In genomic region chr4:125703310-125703690, GRCm38 (mm10) we compare ENCODE assay signal across 9 mouse cellular contexts.
DNase-seq lines count a peak whose midpoint lies in the region; ATAC-seq and TF ChIP-seq lines count a peak whose summit lies in the region.
"Had no signal": no experiment of that assay in that cellular context is flagged by ENCODE, and none has a peak within 500 bp of the region (broad histone marks: within the 10 kb centered on the region; RNA-seq: fewer than 3 reads in every experiment).

No protein-coding gene starts in this region.

- H3K27me3 ChIP-seq in CH12.LX (replicated peaks) = peaks cover 96% of the 10 kb centered on the region
- peaks cover 10% of the 10 kb centered on the region for H3K27me3 ChIP-seq in heart, embryonic 15.5 days
- no peaks in the 10 kb centered on the region for H3K27me3 ChIP-seq in midbrain, postnatal 0 days (ENCODE audit: insufficient read depth, low read length)

- dilution Hi-C loops in CH12.LX (cut with MboI; ENCODE audit: extremely low pct_ligation_motif_present, extremely low pct_unique_long_range_greater_than_20kb, low sequenced_read_pairs) = no loop called here

- H3K79me2 ChIP-seq in CH12.LX (replicated peaks; ENCODE audit: control insufficient read depth, extremely low read depth, insufficient read depth, poor library complexity, severe bottlenecking) = no peaks in the 10 kb centered on the region

- TF ChIP-seq POLR2A in CH12.LX (IDR thresholded peaks at IDR 0.05; ENCODE audit: low read depth, low read length) = no peak

- peak; percentile 15; the same call in 1 of the 2 replicates for ATAC-seq in heart, embryonic 15.5 days (replicated peaks; ENCODE audit: insufficient number of reproducible peaks, insufficient read depth, low FRiP score, low read depth)
- peak; percentile 21; the same call in 1 of the 2 replicates for ATAC-seq in midbrain, postnatal 0 days (ENCODE audit: low FRiP score)
- ATAC-seq in erythroid progenitor cell, adult 5-6 weeks (replicated peaks; ENCODE audit: low FRiP score, poor library complexity, severe bottlenecking) = no peak

- in situ Hi-C loops in CH12.LX (cut with MboI; ENCODE audit: low pct_ligation_motif_present, low pct_unique_long_range_greater_than_20kb, low sequenced_read_pairs) = no loop called here

- H3K9me3 ChIP-seq in CH12.LX (replicated peaks; ENCODE audit: low read length) = no peaks in the 10 kb centered on the region
- H3K9me3 ChIP-seq in heart, embryonic 15.5 days (replicated peaks) = no peaks in the 10 kb centered on the region
- H3K9me3 ChIP-seq in midbrain, postnatal 0 days (ENCODE audit: low read length) = no peaks in the 10 kb centered on the region
- H3K9me3 ChIP-seq: megakaryocyte, embryonic 14.5 days had no signal

- no peaks in the 10 kb centered on the region for H3K4me1 ChIP-seq in CH12.LX (ENCODE audit: control insufficient read depth in 1 of 2, insufficient read depth in 2 of 2)
- H3K4me1 ChIP-seq in heart, embryonic 15.5 days (replicated peaks) = peaks cover 16% of the 10 kb centered on the region
- H3K4me1 ChIP-seq in midbrain, postnatal 0 days (ENCODE audit: insufficient read depth, low read length) = no peaks in the 10 kb centered on the region; the same call in 1 of the 2 replicates
- H3K4me1 ChIP-seq: megakaryocyte, embryonic 14.5 days had no signal

- TF ChIP-seq EP300 in CH12.LX (IDR thresholded peaks at IDR 0.05; ENCODE audit: low read length) = no peak

- H3K27ac ChIP-seq in CH12.LX (ENCODE audit: insufficient read depth, low read depth) = no peak overlapping the region
- H3K27ac ChIP-seq in heart, embryonic 15.5 days = peak overlapping the region; percentile 65
- H3K27ac ChIP-seq in layer of hippocampus, adult 2 months = peak overlapping the region; percentile 90
- H3K27ac ChIP-seq in midbrain, postnatal 0 days (ENCODE audit: low read depth, low read length) = no peak overlapping the region

- peak; percentile 23 for TF ChIP-seq RAD21 in CH12.LX (IDR thresholded peaks at IDR 0.05; ENCODE audit: low read depth, low read length)

- no peak overlapping the region for H3K4me2 ChIP-seq in CH12.LX (ENCODE audit: insufficient read depth, low read depth, poor library complexity, severe bottlenecking)
- H3K4me2 ChIP-seq in heart, embryonic 15.5 days = no peak overlapping the region
- no peak overlapping the region for H3K4me2 ChIP-seq in midbrain, postnatal 0 days (ENCODE audit: low read depth, low read length, poor library complexity, severe bottlenecking)

- H3K4me3 ChIP-seq in CH12.LX (replicated peaks in 1 of 3; ENCODE audit: low read depth in 2 of 3, low read length in 2 of 3, poor library complexity in 1 of 3) = no peak overlapping the region
- no peak overlapping the region for H3K4me3 ChIP-seq in heart, embryonic 15.5 days
- no peak overlapping the region for H3K4me3 ChIP-seq in layer of hippocampus, adult 2 months
- no peak overlapping the region for H3K4me3 ChIP-seq in midbrain, postnatal 0 days (ENCODE audit: low read depth, low read length)
- H3K4me3 ChIP-seq: megakaryocyte, embryonic 14.5 days had no signal

- 26% methylated on average over 4 of the region's 4 CpGs for WGBS in heart, embryonic 15.5 days
- WGBS in midbrain, postnatal 0 days = 26% methylated on average over 4 of the region's 4 CpGs

- no peak overlapping the region for H3K9ac ChIP-seq in CH12.LX (ENCODE audit: insufficient read depth, low read depth)
- no peak overlapping the region for H3K9ac ChIP-seq in heart, embryonic 15.5 days
- no peak overlapping the region for H3K9ac ChIP-seq in midbrain, postnatal 0 days (replicated peaks; ENCODE audit: low read length, poor library complexity, severe bottlenecking)

- H3K36me3 ChIP-seq in CH12.LX (replicated peaks in 1 of 2; ENCODE audit: control insufficient read depth in 1 of 2, insufficient read depth in 1 of 2, low read length in 1 of 2) = no peaks in the 10 kb centered on the region
- H3K36me3 ChIP-seq in heart, embryonic 15.5 days = no peaks in the 10 kb centered on the region
- H3K36me3 ChIP-seq in midbrain, postnatal 0 days (ENCODE audit: insufficient read depth, low read length) = no peaks in the 10 kb centered on the region

- peak; percentile 62 to 68 for TF ChIP-seq CTCF in CH12.LX (conservative IDR thresholded peaks at IDR 0.05 in 1 of 2, IDR thresholded peaks at IDR 0.05 in 1 of 2; ENCODE audit: low read depth in 2 of 2, low read length in 2 of 2)
- TF ChIP-seq CTCF in layer of hippocampus, adult 2 months (conservative IDR thresholded peaks at IDR 0.05) = peak; percentile 92
- peak; percentile 79 for TF ChIP-seq CTCF in midbrain, postnatal 0 days (IDR thresholded peaks at IDR 0.05)

- DNase-seq in adrenal gland, adult 2 months = peak; percentile 42
- DNase-seq in adrenal gland, postnatal 4 days (ENCODE audit: low spot score in 2 of 2) = no peak
- DNase-seq in CH12.LX (ENCODE audit: extremely low read depth) = peak; percentile 12
- peak; percentile 42 to 47 for DNase-seq in cerebellum, postnatal 25 days
- peak; percentile 62 to 69 for DNase-seq in layer of hippocampus, adult 2 months (ENCODE audit: low spot score in 2 of 2)
- DNase-seq in midbrain, postnatal 0 days (ENCODE audit: low spot score) = peak; percentile 66

TF ChIP-seq in CH12.LX, 34 proteins besides CTCF, POLR2A, EP300 and RAD21:
- TF ChIP-seq SMC3 (IDR thresholded peaks at IDR 0.05; ENCODE audit: low read depth, low read length) (peak; percentile 64), BHLHE40 (IDR thresholded peaks at IDR 0.05; ENCODE audit: low read depth, low read length) (no peak)

Comparison
In these comparisons a context has a peak if more than half of its experiments do, and no peak if none do; other contexts are left out.
1. DNase-seq: peak in adrenal gland, adult 2 months (single experiment), CH12.LX (single experiment), cerebellum, postnatal 25 days (2 of 2), layer of hippocampus, adult 2 months (2 of 2) and midbrain, postnatal 0 days (single experiment); none in adrenal gland, postnatal 4 days (0 of 2).
2. H3K27ac ChIP-seq: peak in heart, embryonic 15.5 days (single experiment) and layer of hippocampus, adult 2 months (single experiment); none in CH12.LX (single experiment) and midbrain, postnatal 0 days (single experiment).
3. Peak in every context shown above with its lines, with median percentiles within 50 percentile points of each other: CTCF ChIP-seq.